Mouse (Mus musculus) adrenal gland, postnatal 10 days (tissue): ENCODE data around the gene Erc2. TPM values are rescaled to one million over a fixed set of nuclear protein-coding genes. Genes with fewer than 3 reads are reported as not detected.

Experiments used
- DNase-seq: peaks from one replicate; pipeline ENCODE4 v3.0.0; 2021; ENCODE audit warnings: mixed read lengths
- total RNA-seq, 2 experiments: library from RNA; stranded (reverse); gene quantifications; 2 replicates each; pipeline ENCODE4 v1.2.3; 2021

The Erc2 gene
- total RNA-seq, 2 experiments from 2014 or later: 5.0 to 9.3 TPM

DNA sequence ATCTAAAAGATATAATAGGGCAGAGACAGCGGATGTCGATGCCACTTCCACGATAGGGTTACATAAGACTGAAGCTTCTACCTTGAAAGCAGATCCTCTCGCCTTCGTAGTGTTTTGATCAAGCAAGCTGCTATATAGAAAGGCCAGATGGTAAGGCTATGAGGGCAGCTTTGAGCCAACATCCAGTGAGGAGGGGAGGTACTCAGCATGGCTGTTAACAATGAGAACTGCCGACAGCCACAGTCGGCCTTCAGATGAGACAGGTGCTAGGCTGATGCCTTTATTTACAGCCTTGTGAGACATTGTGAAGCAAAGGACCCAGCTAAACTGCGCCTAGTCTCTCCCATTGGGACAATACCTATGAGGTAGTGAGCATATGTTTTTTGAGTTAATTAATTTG lies 156.3 kb downstream of the Erc2 start:
- no peak for DNase-seq

DNA sequence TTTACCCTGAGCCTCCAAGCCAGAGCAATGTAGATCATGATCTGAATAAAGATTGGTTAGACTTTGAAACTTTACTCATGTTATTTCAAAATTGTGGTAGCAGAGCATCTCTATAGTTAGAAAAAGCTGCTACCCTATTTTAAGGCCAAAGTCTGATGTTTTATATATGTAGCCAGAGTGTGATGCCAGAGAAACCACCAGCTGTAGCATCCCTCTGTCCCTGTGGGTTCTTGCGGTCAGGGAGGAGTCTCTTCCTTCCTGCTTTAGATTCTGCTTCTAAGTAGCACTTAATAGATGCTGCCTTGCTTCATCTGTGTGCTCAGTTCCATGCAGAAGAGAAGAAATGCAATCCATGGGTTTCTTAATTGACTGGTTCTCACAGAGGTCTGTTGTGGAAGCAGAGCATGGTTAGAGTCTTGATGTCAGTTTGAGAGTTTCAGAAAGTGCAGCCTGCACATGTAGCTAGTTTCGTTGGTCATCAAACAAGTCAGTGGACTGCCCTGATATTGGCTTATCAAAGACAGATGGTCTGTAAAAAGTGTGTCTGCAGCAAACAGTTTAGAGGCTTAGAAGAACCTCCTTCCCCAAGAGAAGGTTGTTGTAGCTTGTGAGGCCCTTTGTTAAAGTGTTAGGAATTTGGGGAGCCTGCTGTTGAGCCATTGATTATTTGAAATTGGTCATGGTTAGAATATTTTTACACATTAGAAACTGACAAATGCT lies 156.9 kb downstream of the Erc2 start:
- no peak for DNase-seq

DNA sequence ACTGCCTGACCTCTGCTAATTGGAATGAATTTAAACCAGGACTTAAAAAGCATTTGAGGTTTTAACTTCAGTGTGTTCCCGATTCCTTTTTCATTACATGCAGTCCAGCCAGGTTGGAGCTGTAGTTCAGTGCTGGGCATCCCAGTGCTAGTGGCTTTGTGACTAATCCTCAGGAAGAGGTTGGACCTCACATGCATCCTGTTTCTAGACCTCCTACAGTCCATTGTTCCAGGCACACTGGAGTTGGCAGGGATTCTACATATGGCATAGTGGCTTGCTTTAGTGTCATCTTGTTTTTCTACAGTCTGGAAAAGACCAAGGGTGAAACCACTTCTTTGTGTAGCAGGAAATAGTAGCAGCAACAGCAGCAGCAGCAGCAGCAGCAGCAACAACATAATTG lies 159.0 kb downstream of the Erc2 start:
- DNase-seq: no peak

DNA sequence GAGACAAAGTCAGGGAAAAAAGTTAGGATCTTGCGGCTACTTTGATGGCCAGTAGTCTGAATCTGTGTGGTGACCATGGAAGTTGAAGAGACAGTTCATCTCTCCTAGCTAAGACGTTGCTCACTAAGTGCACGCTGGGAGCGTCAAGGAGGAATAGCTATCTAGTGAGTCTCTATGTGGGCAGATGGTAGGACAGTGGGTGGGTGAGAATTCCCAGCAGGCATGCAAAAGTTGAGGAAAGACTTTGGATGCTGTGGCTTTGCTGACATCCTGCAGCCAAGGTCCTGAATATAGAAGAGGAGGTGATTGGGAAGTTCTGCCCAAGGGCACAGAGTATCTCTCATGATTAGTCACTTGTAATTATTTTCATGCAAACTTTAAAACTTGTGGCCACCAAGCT lies 162.6 kb downstream of the Erc2 start:
- DNase-seq: no peak

DNA sequence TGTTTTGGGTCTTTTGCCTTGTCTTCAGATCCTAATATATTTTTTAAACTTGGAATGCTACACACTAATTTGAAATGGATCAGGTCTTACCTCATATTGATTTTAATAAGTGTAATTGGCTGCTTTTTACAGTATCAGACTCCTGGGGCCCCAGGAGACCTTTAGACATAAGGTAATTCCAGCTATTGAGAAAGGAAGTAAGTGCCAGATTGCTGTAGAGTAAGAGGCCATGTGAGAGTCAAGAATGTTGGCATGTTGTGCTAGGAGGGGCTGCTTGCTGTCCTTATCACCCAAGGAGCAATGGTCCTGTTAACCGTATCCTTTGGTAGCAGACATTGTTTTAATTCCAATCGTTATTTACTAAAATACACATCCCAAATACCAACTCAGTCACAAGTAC lies 163.3 kb downstream of the Erc2 start:
- DNase-seq: no peak

DNA sequence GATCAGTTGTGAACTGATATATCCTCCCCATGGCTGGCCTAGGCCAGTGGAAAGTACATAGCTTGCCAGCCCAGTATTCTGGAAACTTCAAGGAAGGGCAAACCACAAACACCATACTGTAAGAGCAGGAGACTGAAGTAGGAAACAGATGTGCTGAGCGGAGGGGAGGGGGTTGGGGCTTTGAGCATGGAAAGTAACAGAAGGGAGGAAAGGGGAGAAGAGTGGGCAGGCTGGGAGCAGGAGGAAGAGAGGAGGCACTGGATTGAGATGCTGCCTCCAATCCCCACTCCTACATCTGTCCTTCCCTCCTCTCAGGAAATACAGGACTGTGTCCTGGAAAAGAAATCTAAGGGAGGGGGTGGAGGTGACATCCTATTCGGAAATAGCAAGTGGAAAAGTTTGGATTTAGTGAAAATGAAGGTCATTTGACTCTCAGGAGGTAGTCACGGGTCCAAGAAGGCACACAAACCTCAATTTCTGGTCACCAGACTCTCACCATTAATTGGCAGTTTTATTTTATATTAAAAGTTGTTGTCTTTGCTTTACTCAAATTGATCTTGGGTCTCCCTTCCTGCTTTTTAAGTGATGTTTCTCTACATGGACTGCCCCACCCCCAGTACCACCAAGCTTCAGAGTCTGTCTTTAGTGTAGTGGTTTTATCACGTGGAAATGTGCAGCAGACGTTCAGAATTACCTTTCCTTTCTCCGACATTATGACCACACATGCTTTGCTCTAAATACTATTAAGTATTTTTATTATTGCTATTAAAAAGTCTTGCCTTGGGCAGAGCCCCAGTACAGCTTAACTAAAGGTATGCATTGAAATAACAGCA lies 167.1 kb downstream of the Erc2 start:
- no peak for DNase-seq

DNA sequence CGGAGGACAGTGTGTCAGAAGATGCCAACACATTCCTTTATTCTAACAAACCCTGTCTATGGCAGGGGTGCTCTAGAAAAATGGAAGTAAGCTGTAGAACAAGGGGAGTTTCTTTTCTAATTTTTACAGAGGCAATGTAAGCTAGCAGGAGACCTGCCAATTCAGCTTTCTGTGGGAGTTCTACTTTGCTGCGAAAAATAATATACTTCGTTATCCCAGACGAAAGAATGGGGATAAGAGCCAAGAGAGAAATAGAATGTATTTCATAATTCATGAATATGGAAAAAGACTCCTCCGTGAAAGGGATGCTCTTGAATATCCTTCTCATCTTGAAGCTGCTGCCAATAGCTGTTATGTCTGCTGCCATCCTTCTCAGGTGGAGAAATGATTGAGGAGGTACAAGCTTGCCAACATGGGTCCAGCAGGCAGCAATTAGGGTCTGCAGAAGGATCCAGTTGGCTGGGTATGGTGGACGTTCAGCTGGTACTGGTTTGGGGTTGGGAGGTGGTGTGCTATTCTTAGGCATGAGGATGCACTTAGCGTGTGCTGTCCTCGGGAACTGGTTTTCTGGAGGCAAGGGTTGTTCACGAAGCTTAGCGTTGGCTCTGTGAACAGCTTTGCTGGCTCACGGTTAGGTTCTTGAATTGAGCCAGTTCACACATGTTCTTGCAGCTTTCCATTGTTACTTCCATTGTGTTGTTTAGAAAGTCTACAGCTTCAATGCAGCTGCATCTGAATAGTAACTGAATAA lies 176.1 kb downstream of the Erc2 start:
- no peak for DNase-seq

DNA sequence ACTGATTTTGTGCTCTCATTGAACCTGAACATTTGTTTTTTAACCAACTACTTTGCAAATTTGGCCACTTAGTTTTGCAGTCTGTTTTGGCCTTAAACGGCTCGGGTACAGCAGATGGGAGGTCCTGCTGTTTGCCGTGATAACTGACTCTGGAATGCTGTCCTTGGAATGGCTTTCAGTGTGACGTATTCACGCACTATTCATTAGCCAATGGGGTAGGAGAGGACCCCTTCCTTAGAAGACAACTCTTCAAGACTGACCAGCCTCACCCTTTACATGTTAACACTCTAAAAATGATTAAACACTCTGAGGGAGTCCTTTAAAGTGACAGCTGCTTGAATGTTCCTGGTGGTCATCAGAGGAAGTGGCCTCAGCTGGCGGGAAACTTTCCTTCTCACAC lies 178.5 kb downstream of the Erc2 start:
- DNase-seq: no peak

DNA sequence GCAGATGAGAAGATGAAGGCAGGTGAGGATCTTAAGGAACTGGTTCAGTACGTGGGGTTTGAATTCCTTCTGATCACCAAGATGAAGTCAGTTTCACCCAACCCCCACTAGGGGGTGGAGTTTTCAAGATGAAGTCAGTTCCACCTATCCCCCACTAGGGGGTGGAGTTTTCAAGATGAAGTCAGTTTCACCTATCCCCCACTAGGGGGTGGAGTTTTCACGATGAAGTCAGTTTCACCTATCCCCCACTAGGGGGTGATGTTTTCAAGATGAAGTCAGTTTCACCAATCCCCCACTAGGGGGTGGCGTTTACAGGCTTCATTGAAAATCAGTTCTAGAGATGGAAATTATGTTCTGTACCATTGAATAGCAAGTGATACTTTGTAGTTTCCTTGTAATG lies 181.7 kb downstream of the Erc2 start:
- DNase-seq: peak; percentile 12

DNA sequence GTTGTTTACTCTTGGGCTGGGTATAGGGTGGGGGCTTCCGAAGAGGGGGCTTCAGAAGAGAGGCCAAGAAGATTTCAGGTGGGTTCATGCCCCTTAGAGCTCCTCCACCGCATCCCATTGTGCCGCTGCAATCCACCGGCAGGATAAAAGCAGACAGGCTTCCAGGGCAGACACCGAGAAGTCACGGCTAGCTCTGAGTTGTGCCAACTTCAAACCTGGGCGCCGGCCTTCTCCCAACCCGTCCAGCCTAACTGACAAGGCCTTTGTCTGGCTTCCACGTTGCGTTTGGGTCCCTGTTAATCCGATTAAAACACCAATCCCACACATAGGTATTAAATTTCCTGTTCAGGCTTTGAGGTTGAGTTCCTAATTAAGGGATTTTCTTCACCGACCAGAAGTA lies 182.8 kb downstream of the Erc2 start:
- no peak for DNase-seq

DNA sequence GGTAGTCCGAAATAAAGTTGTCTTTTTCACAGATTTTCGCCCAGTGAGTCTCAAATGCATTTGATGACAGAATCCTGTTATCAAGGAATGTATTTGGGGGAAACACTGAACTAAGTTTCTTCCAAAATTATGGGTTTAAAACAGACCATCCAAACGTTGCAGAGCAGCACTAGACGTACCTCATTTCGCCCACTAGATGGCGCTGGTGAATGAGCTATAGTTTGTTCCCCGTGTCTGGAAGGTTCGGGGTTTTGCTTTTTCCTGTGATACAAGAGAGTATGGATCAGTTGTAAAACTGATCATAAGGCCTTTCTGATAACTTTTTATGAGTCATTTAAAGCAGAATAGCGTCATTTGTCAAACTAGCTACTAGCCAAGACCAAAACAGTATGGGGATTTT lies 185.9 kb downstream of the Erc2 start:
- peak; percentile 70 for DNase-seq

DNA sequence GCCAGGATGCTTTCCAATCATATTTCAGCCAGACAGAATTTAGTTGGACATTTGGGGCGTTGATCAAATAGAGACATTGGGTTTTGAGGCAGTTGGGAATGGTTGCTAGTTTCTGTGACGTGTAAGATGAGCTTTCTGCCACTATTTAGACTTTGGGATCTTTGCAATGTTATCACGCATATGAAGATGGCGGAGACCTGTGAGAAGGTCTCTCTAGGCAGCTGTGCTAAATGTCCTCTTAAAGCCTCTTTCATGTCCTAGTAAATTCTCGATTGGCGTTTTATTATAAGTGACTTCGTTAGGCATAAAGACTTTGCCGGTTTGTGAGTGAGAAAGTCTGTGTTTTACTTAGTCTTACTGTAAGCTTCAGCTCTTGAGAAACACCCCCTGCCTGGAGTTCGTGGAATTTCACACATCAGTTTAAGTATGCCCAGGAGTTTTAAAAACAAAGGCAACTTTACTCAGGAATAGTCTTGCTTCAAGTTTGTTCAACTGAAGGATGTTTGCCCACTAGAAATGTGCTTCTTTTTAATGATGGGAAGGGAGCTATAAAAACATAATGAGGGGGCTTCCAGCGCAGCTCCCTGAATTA lies 186.4 kb downstream of the Erc2 start:
- no peak for DNase-seq

DNA sequence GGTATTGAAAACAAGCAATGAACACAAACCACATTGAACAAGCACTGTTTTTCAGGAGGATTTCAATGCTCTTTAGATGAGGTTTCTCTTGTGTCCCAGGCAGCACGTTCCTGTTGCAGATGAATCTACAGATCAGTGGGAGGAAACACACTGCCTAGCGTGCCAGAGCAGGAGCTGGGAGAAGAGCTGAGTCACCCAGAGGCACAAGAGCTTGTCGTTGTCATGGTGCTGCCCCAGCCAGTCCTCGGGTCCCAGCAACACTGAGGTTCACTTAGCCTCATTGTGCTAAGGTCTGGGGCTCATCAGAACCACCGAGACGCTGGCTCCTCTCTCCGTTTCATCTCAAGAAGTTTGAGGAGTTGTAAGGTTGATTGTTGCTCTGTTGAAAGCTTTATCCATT lies 188.6 kb downstream of the Erc2 start:
- DNase-seq: peak; percentile 16

DNA sequence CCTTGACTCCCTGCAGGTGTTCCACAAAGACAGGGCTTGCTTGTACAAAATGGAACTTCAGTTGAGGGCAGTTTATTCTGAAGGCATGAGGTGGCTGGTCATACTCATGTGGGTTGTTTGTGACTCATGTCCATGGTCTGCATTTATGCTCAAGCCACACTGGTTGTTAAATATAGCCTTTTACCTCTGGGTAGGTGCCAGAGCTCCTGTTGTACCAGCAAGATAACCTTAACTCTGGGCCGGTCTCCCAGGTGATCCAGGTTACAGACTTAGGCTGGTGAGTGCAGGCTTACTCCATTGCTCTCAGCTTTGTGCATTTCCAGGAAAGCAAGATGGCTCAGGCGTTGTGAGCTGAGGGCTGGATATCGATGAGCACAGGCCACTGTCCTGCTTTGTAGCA lies 189.4 kb downstream of the Erc2 start:
- DNase-seq: no peak

DNA sequence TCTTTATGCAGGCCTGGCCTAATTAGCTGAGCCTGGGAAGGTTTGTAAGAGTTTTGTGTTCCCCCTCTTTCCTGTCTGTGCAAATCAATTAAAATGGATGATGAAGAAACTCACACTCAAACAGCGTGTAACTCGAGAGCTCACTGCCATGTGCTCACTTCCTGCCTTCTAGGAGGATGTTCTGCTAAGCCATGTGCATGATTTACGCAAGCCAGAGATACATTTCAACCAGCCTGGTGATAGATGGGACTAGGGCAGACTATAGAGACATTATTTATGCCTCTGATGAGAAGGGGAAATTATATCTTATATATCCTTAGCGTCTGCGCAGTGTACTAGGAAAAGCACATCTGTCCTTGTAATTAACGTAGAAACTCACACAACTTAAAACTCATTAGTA lies 193.5 kb downstream of the Erc2 start:
- no peak for DNase-seq

DNA sequence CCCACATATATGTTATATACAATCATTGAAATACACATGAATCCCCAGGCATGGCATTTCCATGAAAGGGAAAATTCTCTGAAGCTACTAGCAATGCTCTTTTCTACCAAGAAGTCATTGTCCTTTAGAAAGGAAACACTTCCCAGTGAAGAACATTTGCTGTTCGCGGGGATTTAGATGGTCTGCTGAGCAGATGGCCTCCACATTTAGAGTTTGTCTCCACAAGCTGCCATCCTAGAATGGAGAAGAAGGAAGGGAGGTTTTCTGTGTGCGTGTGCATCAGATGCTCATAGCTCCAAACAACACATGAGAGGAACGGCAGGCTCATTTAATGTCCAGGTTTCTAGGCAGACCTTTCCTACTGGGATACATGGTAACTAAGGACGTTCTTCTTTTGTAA lies 196.8 kb downstream of the Erc2 start:
- DNase-seq: no peak

DNA sequence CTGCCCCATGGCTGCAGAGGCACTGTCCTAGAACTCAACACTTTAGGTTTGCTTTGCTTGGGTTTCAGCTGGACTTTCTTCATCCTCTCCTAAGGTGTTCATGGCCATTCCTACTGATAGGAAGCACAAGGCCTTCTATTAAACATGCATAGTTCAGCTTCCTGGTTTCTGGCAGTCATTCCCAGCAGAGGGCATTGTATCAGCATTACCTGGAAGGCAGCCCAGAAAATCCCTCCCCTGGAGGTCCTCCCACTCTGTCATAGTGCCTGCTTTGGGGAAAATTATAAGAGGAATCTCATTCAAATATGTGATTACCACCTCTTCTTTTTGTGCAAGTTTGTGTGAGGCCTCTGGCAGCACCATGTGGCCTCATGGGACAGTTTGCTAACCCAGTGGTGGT lies 199.6 kb downstream of the Erc2 start:
- peak; percentile 46 for DNase-seq

DNA sequence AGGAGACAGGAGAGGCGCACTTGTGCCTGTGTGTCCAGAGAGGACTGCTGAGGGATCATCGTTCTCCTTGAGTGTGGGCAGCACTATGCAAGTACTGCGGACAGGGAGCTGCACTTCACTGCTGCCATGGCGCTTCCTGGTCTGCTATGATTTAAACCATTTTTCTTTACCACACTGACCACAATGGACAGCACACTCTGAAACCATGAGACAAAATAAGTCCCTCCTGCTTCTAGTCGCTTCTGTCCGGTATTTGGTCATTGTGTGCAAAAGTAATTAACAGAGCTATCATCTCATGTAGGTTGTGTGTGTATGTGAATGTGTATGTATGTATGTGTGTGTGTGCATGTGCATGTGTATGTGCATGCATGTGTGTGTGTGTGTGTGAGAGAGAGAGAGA lies 200.3 kb downstream of the Erc2 start:
- DNase-seq: no peak

DNA sequence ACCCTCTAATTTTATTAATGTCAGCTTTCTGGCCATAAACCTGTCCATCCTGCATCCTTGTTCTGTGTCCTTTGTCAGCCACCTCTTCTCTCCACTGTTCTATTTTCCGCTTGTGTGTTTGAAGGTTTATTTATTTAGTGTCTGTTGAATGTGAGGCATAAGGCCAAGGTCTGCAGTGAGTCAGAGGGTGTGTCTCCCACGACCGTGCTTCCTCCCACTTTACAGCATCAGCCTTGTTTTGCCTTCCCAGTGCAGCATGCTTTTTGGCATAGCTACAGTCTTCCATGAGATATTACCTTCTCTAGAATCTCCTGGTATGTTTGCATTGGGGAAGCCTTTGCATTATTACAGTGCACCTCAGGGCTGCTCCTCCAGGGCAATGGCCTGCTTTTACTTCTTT lies 200.8 kb downstream of the Erc2 start:
- DNase-seq: peak; percentile 61

DNA sequence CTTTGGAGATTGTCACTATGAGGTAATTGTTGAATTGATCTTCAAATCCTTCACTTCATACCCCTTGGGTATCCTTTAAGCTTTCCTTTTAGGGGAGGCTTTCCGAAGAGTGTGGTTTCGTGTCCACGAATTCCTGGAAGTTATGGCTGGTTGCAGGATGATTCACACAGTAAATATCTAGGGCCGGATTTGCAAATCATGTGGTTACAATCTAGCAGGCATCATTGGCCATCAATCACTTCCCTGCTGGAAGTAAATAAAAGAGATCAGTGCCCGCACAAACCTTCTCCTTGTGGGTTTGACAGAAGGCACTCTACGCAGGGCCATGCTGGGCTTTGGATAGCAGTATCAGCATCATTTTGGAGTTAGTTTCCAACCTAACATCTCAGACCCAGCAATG lies 201.7 kb downstream of the Erc2 start:
- DNase-seq: peak; percentile 39

DNA sequence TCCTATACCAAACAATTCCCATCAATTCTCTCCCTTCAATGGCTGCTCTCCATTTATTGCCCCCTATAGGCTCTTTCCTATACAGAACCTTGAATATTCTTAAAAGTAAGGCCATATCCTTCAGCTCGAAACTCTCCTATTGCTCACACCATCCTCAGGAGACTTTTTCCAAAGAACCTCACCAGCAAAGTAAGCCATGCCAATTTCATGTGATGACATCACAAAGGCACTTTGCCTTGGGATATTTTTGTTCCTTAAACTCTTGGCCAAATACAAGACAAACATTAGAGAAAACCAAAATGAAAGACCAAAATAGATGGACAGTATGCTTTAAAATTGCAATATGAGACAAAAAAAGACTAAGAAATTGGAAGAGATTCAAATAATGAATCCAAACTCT lies 204.6 kb downstream of the Erc2 start:
- no peak for DNase-seq

DNA sequence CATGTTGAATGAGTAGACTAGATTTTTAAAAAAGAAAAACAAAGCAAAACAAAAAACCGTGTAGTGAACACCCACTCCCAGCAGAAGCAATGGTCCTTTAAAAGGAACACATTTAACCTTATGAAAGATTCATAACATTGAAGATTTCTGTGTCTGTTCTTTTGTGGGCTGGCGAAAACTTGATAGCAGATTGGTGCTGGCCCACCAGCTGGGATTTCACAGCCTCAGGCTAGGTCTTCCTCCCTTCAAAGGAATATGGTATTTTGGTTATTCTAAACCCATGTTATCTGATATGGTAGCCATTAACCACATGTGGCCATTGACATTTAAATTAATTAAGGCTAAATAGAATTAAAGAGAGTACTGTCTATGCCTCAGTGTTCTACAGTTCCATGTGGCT lies 205.9 kb downstream of the Erc2 start:
- DNase-seq: no peak

DNA sequence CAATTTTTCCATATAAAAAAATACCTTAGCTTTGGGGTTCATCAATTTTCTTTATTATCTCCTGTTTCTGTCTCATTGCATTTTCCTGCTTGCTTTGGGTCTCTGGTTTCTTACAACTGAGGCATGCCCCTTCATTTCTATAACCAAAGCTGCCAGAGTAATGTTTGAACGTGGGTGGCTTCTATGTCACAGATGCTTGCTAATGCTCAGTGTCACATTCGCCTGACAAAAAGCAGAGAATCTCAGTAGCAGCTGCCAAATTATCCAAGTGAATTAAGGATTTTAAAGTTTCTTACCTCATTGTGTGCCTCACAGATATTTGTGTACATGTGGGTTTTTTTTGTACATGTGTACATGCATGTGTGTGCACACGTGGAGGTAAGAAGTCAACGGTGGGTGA lies 210.0 kb downstream of the Erc2 start:
- DNase-seq: no peak
